Mouse (Mus musculus) gastrocnemius, postnatal 10 days (tissue): ENCODE measurements at regions not wholly inside any gene's neighbourhood (a gene's known extent, or its start where the extent isn't known, plus 50 kb on each side); places are given as distances from the start of the nearest gene placed in this dataset.
"Not testable (repeated sequence)": the region's sequence is repeated elsewhere in the genome, so short reads cannot be mapped to it uniquely, and the experiment has no call there.

Source experiments
- DNase-seq: peaks from one replicate; pipeline ENCODE4 v3.0.0; 2021; ENCODE audit warnings: mixed read lengths

GRCm38 (mm10) chr14:14478159-14478558, 77.1 kb downstream of the Olfr721-ps1 start:
- DNase-seq, result not testable (repeated sequence)

- DNase-seq, result no peak
Measured at GRCm38 (mm10) chr14:14481840-14482239, 80.7 kb downstream of the Olfr721-ps1 start.

- DNase-seq, result no peak
Measured at GRCm38 (mm10) chr14:14486356-14486755, 85.3 kb downstream of the Olfr721-ps1 start.

GRCm38 (mm10) chr14:14490501-14490900, 89.4 kb downstream of the Olfr721-ps1 start:
- no peak for DNase-seq

- no peak for DNase-seq
Measured at GRCm38 (mm10) chr14:14492041-14492440, 90.9 kb downstream of the Olfr721-ps1 start.

GRCm38 (mm10) chr14:14511927-14512326, 110.8 kb downstream of the Olfr721-ps1 start:
- no peak for DNase-seq

- no peak for DNase-seq
Measured at GRCm38 (mm10) chr14:14513056-14513455, 112.0 kb downstream of the Olfr721-ps1 start.

GRCm38 (mm10) chr14:14513498-14513897, 112.4 kb downstream of the Olfr721-ps1 start:
- DNase-seq, result no peak

GRCm38 (mm10) chr14:14514440-14515172, 113.5 kb downstream of the Olfr721-ps1 start:
- peak; percentile 14 for DNase-seq

- no peak for DNase-seq
Measured at GRCm38 (mm10) chr14:14515363-14515762, 114.3 kb downstream of the Olfr721-ps1 start.

- no peak for DNase-seq
Measured at GRCm38 (mm10) chr14:14515918-14516317, 114.8 kb downstream of the Olfr721-ps1 start.

- no peak for DNase-seq
Measured at GRCm38 (mm10) chr14:14518027-14518426, 116.9 kb downstream of the Olfr721-ps1 start.

- DNase-seq, result no peak
Measured at GRCm38 (mm10) chr14:14518841-14519240, 117.7 kb downstream of the Olfr721-ps1 start.

- DNase-seq, result no peak
Measured at GRCm38 (mm10) chr14:14520195-14520594, 119.1 kb downstream of the Olfr721-ps1 start.

- not testable (repeated sequence) for DNase-seq
Measured at GRCm38 (mm10) chr14:14521331-14521730, 120.2 kb downstream of the Olfr721-ps1 start.

GRCm38 (mm10) chr14:14525225-14525624, 124.1 kb downstream of the Olfr721-ps1 start:
- no peak for DNase-seq

- no peak for DNase-seq
Measured at GRCm38 (mm10) chr14:14528437-14528836, 127.3 kb downstream of the Olfr721-ps1 start.

- no peak for DNase-seq
Measured at GRCm38 (mm10) chr14:14541206-14541605, 140.1 kb downstream of the Olfr721-ps1 start.

- no peak for DNase-seq
Measured at GRCm38 (mm10) chr14:14541705-14542104, 140.6 kb downstream of the Olfr721-ps1 start.

- DNase-seq, result no peak
Measured at GRCm38 (mm10) chr14:14544236-14544635, 143.1 kb downstream of the Olfr721-ps1 start.

- no peak for DNase-seq
Measured at GRCm38 (mm10) chr14:14552201-14552600, 149.9 kb upstream of the Slc4a7 start.

GRCm38 (mm10) chr14:14574851-14575250, 127.2 kb upstream of the Slc4a7 start:
- DNase-seq, result no peak

- no peak for DNase-seq
Measured at GRCm38 (mm10) chr14:14591939-14592338, 110.1 kb upstream of the Slc4a7 start.

- DNase-seq, result no peak
Measured at GRCm38 (mm10) chr14:14594753-14595152, 107.3 kb upstream of the Slc4a7 start.
